Mouse (Mus musculus) midbrain, embryonic 15.5 days (tissue): ENCODE results near the gene Stx2. TPM values are rescaled to one million over a fixed set of nuclear protein-coding genes. Genes with fewer than 3 reads are reported as not detected.

Experiments
- ATAC-seq: fragments of 200-750 bp; cut with Nextera tagmentation; replicated peaks from 2 replicates; pipeline ENCODE4 v1.8.0; 2017; ENCODE audit warnings: moderate TSS enrichment
- H3K27ac ChIP-seq: fragments of 300-500 bp; sonication (generic); 2 replicates; pipeline ENCODE4 v1.5.1; 2015; ENCODE audit warnings: mild to moderate bottlenecking, inconsistent platforms
- H3K27me3 ChIP-seq: fragments of 300-500 bp; sonication (generic); replicated peaks from 2 replicates; pipeline ENCODE4 v1.6.1; 2015; ENCODE audit warnings: inconsistent platforms
- H3K36me3 ChIP-seq: fragments of 300-500 bp; sonication (generic); replicated peaks from 2 replicates; pipeline ENCODE4 v1.6.1; 2015; ENCODE audit warnings: inconsistent platforms
- H3K4me1 ChIP-seq: fragments of 300-500 bp; sonication (generic); 2 replicates; pipeline ENCODE4 v1.6.1; 2015; ENCODE audit warnings: inconsistent platforms
- H3K4me2 ChIP-seq: fragments of 300-500 bp; sonication (generic); 2 replicates; pipeline ENCODE4 v1.6.1; 2015; ENCODE audit warnings: inconsistent platforms, mild to moderate bottlenecking, moderate library complexity
- H3K4me3 ChIP-seq: fragments of 300-500 bp; sonication (generic); 2 replicates; pipeline ENCODE4 v1.5.1; 2015; ENCODE audit warnings: mild to moderate bottlenecking, inconsistent platforms
- H3K9ac ChIP-seq: fragments of 300-500 bp; sonication (generic); 2 replicates; pipeline ENCODE4 v1.6.1; 2015; ENCODE audit warnings: mild to moderate bottlenecking, inconsistent platforms
- H3K9me3 ChIP-seq: fragments of 300-500 bp; sonication (generic); 2 replicates; pipeline ENCODE4 v1.6.1; 2016; ENCODE audit warnings: inconsistent platforms
- WGBS: fragments of 180-500 bp; shearing (Covaris S2); methylation state at CpG from one replicate; pipeline ENCODE4 v1.1.7; 2015; ENCODE audit warnings: mixed read lengths; 5-methylcytosine and 5-hydroxymethylcytosine counted together
- polyA plus RNA-seq: library from polyadenylated mRNA; unstranded; fragments of >200 nt; fragmentation: Nextera tagmentation; extraction: Ambion mirVana; gene quantifications from 2 replicates; pipeline ENCODE4 v1.2.1, GENCODE M21; 2015

Gene Stx2
- polyA plus RNA-seq, 1 experiment from 2014 or later: 15.4 TPM

DNA sequence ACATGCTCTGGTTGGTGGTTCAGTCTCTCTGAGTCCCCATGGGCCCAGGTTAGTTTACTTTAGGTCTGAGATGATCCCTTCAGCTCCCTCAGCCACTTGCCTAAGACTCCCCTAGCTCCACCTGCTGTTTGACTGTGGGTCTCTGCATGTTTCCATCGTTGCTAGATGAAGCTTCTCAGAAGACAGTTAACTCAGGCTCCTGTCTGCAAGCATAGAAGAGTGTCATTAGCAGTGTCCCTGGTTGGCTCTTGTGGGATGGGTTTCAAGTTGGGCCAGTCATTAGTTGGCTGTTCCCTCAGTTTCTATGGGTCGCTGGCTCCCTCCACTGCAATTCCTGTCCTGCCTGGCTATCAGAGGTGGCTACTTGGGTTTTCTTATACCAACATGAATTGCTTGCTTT lies 16.7 kb upstream of the Stx2 start:
- H3K4me1 ChIP-seq: peaks cover 13% of the 10 kb centered on the region
- H3K36me3 ChIP-seq: peaks cover 4% of the 10 kb centered on the region
- H3K9me3 ChIP-seq: no peaks in the 10 kb centered on the region
- no peak for ATAC-seq
- no peak overlapping the region for H3K27ac ChIP-seq
- WGBS: 52% methylated on average over 2 of the region's 2 CpGs
- H3K27me3 ChIP-seq: no peaks in the 10 kb centered on the region
- H3K4me2 ChIP-seq: no peak overlapping the region
- no peak overlapping the region for H3K9ac ChIP-seq
- H3K4me3 ChIP-seq: no peak overlapping the region

DNA sequence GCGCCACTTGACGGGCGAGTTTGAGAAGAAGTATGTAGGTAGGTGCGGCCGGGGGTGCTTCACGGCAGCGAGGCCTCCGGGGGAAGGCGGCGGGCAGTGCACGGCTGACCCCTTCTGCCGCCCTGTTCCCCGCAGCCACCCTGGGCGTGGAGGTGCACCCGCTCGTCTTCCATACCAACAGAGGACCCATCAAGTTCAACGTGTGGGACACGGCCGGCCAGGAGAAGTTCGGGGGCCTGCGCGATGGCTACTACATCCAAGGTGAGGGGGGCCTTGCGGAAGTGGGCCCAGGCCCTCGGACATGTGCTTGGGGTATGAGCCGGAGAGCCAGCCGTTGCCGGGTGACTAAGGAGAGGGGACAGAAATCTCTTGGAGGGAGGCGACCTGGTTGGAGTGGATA lies 12.4 kb upstream of the Stx2 start:
- H3K27me3 ChIP-seq: no peaks in the 10 kb centered on the region
- H3K9ac ChIP-seq: peak overlapping the region; percentile 93
- 5% methylated on average over 28 of the region's 28 CpGs for WGBS
- no peaks in the 10 kb centered on the region for H3K9me3 ChIP-seq
- peak overlapping the region; percentile 99 for H3K27ac ChIP-seq
- H3K4me1 ChIP-seq: peaks cover 22% of the 10 kb centered on the region
- H3K36me3 ChIP-seq: peaks cover 4% of the 10 kb centered on the region
- peak overlapping the region; percentile 73 for H3K4me2 ChIP-seq
- ATAC-seq: peak; percentile 16
- H3K4me3 ChIP-seq: peak overlapping the region; percentile 87

DNA sequence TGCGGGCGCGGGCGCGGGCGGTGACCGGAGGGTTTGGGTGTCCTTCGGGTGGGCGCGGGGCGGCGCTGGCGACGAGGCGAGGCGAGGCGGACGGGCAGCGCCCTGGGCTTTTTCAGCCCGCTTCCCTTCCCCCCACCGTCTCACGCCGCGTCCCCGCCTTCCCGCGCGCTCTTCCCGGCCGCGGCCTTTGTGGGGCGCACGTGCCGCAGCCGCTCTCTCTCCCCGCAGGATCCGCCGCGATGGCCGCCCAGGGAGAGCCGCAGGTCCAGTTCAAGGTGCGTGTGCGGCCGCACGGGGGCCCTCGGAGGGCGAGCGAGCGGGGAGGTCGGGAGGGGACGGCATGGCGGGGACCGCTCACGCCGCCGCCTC lies 11.9 kb upstream of the Stx2 start:
- Histone ChIP-seq H3K4me2 (peak overlapping the region; percentile 73), H3K27me3 (no peaks in the 10 kb centered on the region), H3K9me3 (no peaks in the 10 kb centered on the region), H3K4me1 (peaks cover 22% of the 10 kb centered on the region), H3K27ac (peak overlapping the region; percentile 99), H3K4me3 (peak overlapping the region; percentile 87), H3K9ac (peak overlapping the region; percentile 93), H3K36me3 (peaks cover 4% of the 10 kb centered on the region)
- ATAC-seq: peak; percentile 80
- under 1% methylated on average over 51 of the region's 56 CpGs for WGBS

DNA sequence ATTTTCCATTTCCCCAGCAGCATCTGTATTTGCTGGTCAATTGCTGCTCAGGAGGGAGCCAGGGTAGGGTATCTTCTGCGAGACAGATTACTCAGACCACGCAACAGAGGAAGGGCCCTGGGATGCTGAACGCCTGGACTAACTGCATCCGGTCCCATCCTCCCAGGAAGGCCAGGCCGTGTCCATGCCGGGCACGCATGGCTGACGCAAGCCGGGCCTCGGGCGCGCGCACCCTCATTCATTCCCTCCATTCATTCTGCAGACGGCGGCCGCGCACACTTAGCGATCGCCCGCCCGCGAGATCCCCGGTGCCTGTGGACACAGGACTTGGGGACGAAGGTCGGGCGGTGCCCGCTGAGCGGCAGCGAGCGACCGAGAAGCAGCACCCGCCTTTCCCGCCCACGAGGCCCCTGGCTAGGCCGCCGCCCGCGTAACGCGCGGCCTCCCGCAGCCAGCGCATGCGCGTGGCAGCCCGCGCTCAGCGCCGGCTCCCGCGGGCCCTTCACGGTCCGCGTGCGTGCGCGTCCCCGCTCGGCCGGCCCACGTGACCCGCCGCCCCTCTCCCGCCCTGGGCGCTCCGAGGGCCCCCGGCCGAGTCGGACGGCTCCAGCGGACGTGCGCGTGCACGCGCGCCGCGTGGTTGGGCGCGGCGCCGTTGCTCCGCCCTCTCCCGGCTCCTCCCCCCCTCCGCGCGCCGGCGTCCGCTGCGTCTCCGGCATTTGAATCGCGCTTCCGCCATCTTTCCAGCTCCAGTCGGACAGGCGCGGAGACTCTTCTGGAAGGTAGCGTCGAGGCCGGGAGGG lies 11.3 kb upstream of the Stx2 start, which contains the start of gene Ran:
Ran (plus strand) TSS at position 573 of the 803 bp plus-strand sequence.
- Histone ChIP-seq H3K4me2 (peak within 1 kb of the TSS; percentile 73), H3K27ac (peak within 1 kb of the TSS; percentile 99), H3K4me1 (peaks cover 22% of the 10 kb centered on the region), H3K4me3 (peak within 1 kb of the TSS; percentile 87), H3K27me3 (no peaks in the 10 kb centered on the region), H3K9me3 (no peaks in the 10 kb centered on the region), H3K36me3 (peaks cover 4% of the 10 kb centered on the region), H3K9ac (peak within 1 kb of the TSS; percentile 93)
- WGBS: under 1% methylated on average over 101 of the region's 102 CpGs
- peak; percentile 91 for ATAC-seq

DNA sequence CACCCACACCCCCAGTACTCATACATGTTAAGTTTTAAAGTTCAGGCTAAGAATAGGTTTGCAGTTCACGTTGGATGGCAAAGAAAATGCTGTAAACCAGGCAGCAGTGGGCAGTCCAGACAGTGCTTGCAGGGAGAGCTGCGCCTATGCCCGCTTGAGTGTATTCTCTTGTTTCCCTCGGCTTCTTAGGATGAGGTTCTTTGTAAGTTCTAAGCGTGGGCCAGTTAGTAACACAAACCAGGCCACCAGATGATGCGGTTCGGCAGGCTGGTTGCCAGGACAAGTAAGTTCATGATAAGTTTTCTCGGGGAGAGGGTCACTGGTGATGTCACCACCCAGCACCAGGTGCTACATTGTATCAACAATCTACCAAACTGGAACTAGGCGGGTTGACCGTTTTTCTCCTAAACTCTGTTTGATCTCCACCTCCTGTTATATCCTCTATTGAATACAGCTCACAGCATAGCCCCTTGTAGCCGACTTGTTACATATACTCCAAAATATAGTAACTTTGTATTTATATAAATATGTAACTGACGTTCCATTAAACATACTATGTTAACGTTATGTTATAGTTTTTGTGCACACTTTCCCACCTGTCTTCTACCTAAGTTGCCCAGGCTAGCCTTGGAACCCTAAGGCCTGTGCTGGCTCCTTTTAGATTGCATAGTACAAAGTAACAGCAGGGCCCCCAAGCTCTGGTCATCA lies 10.6 kb upstream of the Stx2 start:
- H3K9ac ChIP-seq: peak overlapping the region; percentile 85
- no peaks in the 10 kb centered on the region for H3K27me3 ChIP-seq
- peak overlapping the region; percentile 63 for H3K4me2 ChIP-seq
- H3K36me3 ChIP-seq: no peaks in the 10 kb centered on the region
- 88% methylated on average over 13 of the region's 13 CpGs for WGBS
- H3K4me3 ChIP-seq: peak overlapping the region; percentile 87
- H3K4me1 ChIP-seq: peaks cover 22% of the 10 kb centered on the region
- no peak for ATAC-seq
- H3K27ac ChIP-seq: peak overlapping the region; percentile 99
- H3K9me3 ChIP-seq: no peaks in the 10 kb centered on the region

DNA sequence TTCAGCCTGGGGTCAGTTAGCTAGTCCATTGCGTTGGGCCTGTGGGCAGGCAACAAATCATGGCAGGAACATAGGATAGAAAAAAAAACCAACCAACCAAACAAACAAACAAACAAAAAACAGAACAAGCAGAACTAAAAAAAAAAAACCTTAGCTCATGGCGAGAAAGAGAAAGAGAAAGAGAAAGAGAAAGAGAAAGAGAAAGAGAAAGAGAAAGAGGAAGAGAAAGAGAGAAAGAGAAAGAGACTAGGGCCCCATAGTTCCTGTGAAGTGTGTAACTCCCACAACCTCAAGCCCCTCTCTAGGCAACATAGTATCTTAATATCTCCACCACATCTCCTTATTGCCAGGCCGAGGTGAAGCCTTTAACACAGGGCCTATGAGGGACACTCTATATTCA lies 8.0 kb upstream of the Stx2 start:
- 94% methylated on average over 3 of the region's 3 CpGs for WGBS
- H3K9ac ChIP-seq: no peak overlapping the region

DNA sequence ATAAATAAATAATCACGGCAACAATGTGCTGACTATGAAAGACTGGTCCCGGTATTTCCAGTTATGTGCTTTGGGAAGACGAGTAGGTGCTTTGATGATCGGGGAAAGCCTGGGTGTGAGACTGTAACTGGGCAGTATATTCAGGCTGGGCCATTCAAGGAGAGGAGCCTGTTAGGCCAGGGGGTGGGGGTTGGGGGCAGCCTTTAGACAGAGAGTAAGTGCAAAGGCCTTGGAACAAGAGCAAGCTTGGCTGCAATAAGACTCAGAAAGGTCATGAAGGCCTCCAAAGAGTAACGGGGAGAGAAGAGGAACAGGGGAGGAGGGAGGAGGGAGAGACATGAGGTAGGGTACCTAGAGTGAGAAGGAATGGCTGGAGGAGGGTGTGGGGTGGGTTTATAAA lies 7.2 kb upstream of the Stx2 start:
- Histone ChIP-seq H3K9me3 (no peaks in the 10 kb centered on the region), H3K27ac (no peak overlapping the region), H3K4me3 (no peak overlapping the region), H3K4me2 (no peak overlapping the region), H3K9ac (no peak overlapping the region), H3K36me3 (no peaks in the 10 kb centered on the region), H3K27me3 (no peaks in the 10 kb centered on the region), H3K4me1 (peaks cover 8% of the 10 kb centered on the region)
- WGBS: 93% methylated on average over 5 of the region's 5 CpGs
- ATAC-seq: no peak

More for the DNA sequence above, 8.0 kb upstream of the Stx2 start:
- no peak overlapping the region for H3K27ac ChIP-seq
- H3K4me1 ChIP-seq: peaks cover 12% of the 10 kb centered on the region
- H3K27me3 ChIP-seq: no peaks in the 10 kb centered on the region
- no peak overlapping the region for H3K4me2 ChIP-seq
- no peak for ATAC-seq
- no peaks in the 10 kb centered on the region for H3K9me3 ChIP-seq
- H3K4me3 ChIP-seq: no peak overlapping the region
- no peaks in the 10 kb centered on the region for H3K36me3 ChIP-seq

DNA sequence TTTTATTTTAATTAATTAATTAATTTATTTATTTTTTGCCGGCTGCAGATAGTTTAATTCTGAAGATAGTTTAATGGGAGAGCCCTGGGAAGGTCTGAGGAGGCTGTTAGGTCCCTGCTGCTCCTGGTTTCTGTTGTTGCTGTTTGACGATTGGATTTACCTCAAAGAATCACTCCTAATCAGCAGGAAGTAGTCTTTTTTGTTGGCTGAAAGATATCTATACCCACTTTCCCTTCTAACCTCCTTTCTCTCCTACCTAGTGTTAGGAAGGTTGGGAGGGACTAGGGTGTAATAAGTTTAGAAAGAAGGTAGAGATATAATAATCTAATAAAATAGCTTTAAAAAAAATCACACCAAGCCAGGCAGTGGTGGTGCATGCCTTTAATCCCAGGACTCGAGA lies 6.6 kb upstream of the Stx2 start:
- Histone ChIP-seq H3K4me1 (peaks cover 8% of the 10 kb centered on the region), H3K27me3 (no peaks in the 10 kb centered on the region), H3K4me3 (no peak overlapping the region), H3K36me3 (no peaks in the 10 kb centered on the region), H3K9ac (no peak overlapping the region), H3K27ac (no peak overlapping the region), H3K9me3 (no peaks in the 10 kb centered on the region), H3K4me2 (no peak overlapping the region)
- 81% methylated on average over 3 of the region's 3 CpGs for WGBS
- ATAC-seq: no peak

DNA sequence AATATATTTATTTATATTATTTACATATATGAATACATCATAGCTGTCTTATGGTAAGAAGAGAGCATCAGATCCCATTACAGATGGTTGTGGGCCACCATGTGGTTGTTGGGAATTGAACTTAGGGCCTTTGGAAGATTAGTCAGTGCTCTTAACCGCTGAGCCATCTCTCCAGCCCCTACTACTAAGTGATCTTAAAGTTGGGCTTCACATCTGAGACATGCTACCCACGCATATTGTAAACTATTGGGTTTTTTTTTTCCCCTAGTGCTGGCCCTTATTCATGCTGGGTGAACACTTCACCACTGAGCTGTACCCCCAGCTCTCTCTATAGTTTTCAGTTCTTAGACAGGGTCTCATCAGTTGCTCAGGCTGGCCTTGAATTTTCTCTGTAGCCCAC lies 2.6 kb upstream of the Stx2 start:
- Histone ChIP-seq H3K27me3 (no peaks in the 10 kb centered on the region), H3K4me1 (peaks cover 24% of the 10 kb centered on the region), H3K4me3 (no peak overlapping the region), H3K4me2 (no peak overlapping the region), H3K9ac (no peak overlapping the region), H3K27ac (no peak overlapping the region), H3K36me3 (no peaks in the 10 kb centered on the region), H3K9me3 (no peaks in the 10 kb centered on the region)
- WGBS: 90% methylated on average over 2 of the region's 2 CpGs
- ATAC-seq: no peak

DNA sequence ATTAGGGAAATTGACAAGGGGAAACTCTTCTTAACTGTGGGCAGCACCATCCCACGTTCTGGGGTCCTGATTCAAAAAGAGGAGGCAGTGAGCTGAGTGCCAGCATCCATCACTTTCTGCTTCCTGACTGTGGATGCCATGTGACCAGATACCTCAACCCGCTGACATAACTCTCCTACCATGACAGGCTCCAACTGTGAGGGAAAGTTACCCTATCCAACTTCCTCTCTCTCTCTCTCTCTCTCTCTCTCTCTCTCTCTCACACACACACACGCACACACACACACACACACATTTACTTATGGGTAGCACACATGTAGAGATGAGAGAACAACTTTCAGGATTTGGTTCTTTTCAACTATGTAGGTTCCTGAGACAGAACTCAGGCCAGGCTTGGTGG lies 1.2 kb upstream of the Stx2 start:
- no peaks in the 10 kb centered on the region for H3K9me3 ChIP-seq
- ATAC-seq: no peak
- no peak overlapping the region for H3K4me2 ChIP-seq
- peaks cover 24% of the 10 kb centered on the region for H3K4me1 ChIP-seq
- H3K27me3 ChIP-seq: no peaks in the 10 kb centered on the region
- H3K36me3 ChIP-seq: no peaks in the 10 kb centered on the region
- no peak overlapping the region for H3K4me3 ChIP-seq
- no peak overlapping the region for H3K27ac ChIP-seq
- 71% methylated on average over 3 of the region's 3 CpGs for WGBS
- no peak overlapping the region for H3K9ac ChIP-seq

DNA sequence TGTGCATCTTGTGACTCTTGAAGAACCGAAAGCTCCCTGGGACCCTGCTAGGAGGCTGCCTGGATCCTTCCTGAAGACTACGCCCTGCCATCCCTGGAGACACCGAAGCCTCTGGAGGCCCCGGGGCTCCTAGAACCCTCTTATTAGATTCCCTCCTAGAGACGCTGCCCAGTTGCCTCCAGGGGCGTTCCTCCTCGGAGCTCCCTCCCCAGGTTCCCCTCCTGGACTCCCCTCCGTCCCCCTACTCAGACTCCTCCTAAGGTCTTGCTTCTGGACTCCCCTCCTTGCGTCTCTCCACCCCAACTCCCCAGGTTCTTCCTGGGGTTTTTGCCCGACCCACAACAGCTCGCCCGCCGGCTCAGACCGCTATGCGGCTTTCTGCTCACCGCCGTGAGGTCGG lies 366 bp downstream of the Stx2 start:
- Histone ChIP-seq H3K4me1 (peaks cover 24% of the 10 kb centered on the region), H3K4me2 (peak overlapping the region; percentile 83), H3K9ac (peak overlapping the region; percentile 74), H3K9me3 (no peaks in the 10 kb centered on the region), H3K36me3 (no peaks in the 10 kb centered on the region), H3K27ac (peak overlapping the region; percentile 64; the same call in 1 of the 2 replicates), H3K27me3 (no peaks in the 10 kb centered on the region), H3K4me3 (peak overlapping the region; percentile 77)
- peak; percentile 56 for ATAC-seq
- under 1% methylated on average over 18 of the region's 18 CpGs for WGBS

DNA sequence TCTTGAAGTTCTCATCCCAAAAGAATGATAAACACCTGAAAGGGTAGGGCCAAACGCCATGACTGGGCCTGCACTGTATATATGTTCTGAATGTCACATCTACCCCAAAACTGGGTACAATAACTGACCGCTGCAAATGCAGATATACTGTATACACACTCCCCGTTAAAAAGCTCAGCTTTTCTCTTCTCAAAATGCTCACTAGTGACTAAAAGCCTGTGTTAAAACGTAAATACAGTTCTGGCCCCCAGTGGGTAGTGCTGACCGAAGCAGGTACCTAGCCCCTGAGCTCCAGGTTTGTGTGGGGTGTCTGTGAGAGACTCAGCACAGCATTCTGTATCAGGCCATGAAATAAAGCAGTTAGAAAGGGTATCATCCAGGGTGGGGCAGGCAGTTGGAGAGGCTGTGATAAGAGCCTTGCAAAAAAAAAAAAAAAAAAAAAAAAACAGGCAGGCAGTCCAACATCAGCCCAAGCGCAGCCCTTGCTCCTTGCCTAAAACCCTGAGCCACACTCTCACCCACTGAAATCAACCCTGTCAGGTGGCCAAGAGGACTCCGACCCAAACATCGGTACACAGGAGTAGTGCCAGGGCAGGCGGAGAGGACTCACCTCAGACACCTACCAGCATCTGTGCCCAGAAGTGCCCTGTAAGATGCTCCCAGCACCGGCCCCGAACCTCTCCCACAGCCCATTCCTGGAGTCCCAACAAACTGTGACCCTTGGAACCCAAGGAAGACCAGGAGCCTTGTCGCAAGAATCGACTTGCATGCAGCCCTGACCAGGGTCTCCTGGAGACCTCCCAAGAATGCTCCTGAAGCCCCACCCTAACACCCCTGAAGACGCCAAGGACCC lies 1.0 kb downstream of the Stx2 start:
- peaks cover 24% of the 10 kb centered on the region for H3K4me1 ChIP-seq

More for the DNA sequence above, 1.0 kb downstream of the Stx2 start:
- no peaks in the 10 kb centered on the region for H3K36me3 ChIP-seq
- peak overlapping the region; percentile 74 for H3K9ac ChIP-seq
- 0 out of 2 replicates have a peak overlapping the region, but pooled peaks have one; percentile 64 for H3K27ac ChIP-seq
- no peaks in the 10 kb centered on the region for H3K9me3 ChIP-seq
- ATAC-seq: peak; percentile 32; the same call in 1 of the 2 replicates
- H3K27me3 ChIP-seq: no peaks in the 10 kb centered on the region
- H3K4me2 ChIP-seq: peak overlapping the region; percentile 83
- WGBS: 55% methylated on average over 14 of the region's 14 CpGs
- H3K4me3 ChIP-seq: peak overlapping the region; percentile 77
